ENCODE assay signal across 31 mouse cellular contexts in genomic region chr17:31583185-31583584, GRCm38 (mm10). TPM values are rescaled to one million over a fixed set of nuclear protein-coding genes. Genes with fewer than 3 reads are reported as not detected.
DNase-seq lines count a peak whose midpoint lies in the region; ATAC-seq lines count a peak whose summit lies in the region.
"Had no signal": no experiment of that assay in that cellular context is flagged by ENCODE, and none has a peak within 500 bp of the region (broad histone marks: within the 10 kb centered on the region; RNA-seq: fewer than 3 reads in every experiment).

No protein-coding gene starts in this region.

- no peak for DNase-seq in midbrain, embryonic 14.5 days
- DNase-seq in embryonic facial prominence, embryonic 14.5 days (ENCODE audit: low spot score), result no peak
- DNase-seq in layer of hippocampus, postnatal 25 days (ENCODE audit: extremely low spot score in 1 of 2, low spot score in 1 of 2), result no peak
- no peak for DNase-seq in cerebellum, postnatal 4 days (ENCODE audit: low spot score in 2 of 2)
- DNase-seq: adrenal gland, postnatal 10 days; B cell, adult 2 months; cerebellum, adult 8-10 months; cerebellum, postnatal 25 days; forebrain, postnatal 0 days; gastrocnemius, postnatal 14 days; kidney, adult 2 months; kidney, postnatal 36 days; layer of hippocampus, postnatal 36 days; left cerebral cortex, postnatal 4 days; lung, embryonic 14.5 days; retina, postnatal 1 day; right cerebral cortex, postnatal 14 days; thymus, postnatal 14 days had no signal

- no peak overlapping the region for H3K4me2 ChIP-seq in hindbrain, embryonic 13.5 days
- no peak overlapping the region for H3K4me2 ChIP-seq in hindbrain, embryonic 16.5 days (ENCODE audit: low read length)
- no peak overlapping the region for H3K4me2 ChIP-seq in midbrain, embryonic 15.5 days
- H3K4me2 ChIP-seq in midbrain, embryonic 14.5 days (ENCODE audit: low read length), result no peak overlapping the region
- no peak overlapping the region for H3K4me2 ChIP-seq in embryonic facial prominence, embryonic 14.5 days (ENCODE audit: low read depth, low read length)
- no peak overlapping the region for H3K4me2 ChIP-seq in neural tube, embryonic 13.5 days
- H3K4me2 ChIP-seq: embryonic facial prominence, embryonic 12.5 days; forebrain, embryonic 12.5 days; heart, embryonic 11.5 days; liver, embryonic 15.5 days; lung, embryonic 14.5 days had no signal

- H3K27me3 ChIP-seq in hindbrain, embryonic 13.5 days, result no peaks in the 10 kb centered on the region
- H3K27me3 ChIP-seq in hindbrain, embryonic 16.5 days (replicated peaks; ENCODE audit: control insufficient read depth, insufficient read depth, low read length), result no peaks in the 10 kb centered on the region
- H3K27me3 ChIP-seq in midbrain, embryonic 15.5 days (replicated peaks), result no peaks in the 10 kb centered on the region
- H3K27me3 ChIP-seq in midbrain, embryonic 14.5 days (ENCODE audit: control insufficient read depth, insufficient read depth, low read length), result no peaks in the 10 kb centered on the region
- no peaks in the 10 kb centered on the region for H3K27me3 ChIP-seq in embryonic facial prominence, embryonic 14.5 days (replicated peaks; ENCODE audit: control insufficient read depth, insufficient read depth, low read length)
- H3K27me3 ChIP-seq in neural tube, embryonic 13.5 days, result no peaks in the 10 kb centered on the region
- H3K27me3 ChIP-seq: embryonic facial prominence, embryonic 12.5 days; forebrain, embryonic 12.5 days; liver, embryonic 15.5 days had no signal

- no peaks in the 10 kb centered on the region for H3K9me3 ChIP-seq in hindbrain, embryonic 13.5 days
- no peaks in the 10 kb centered on the region for H3K9me3 ChIP-seq in hindbrain, embryonic 16.5 days (ENCODE audit: control insufficient read depth, low read length)
- no peaks in the 10 kb centered on the region for H3K9me3 ChIP-seq in midbrain, embryonic 15.5 days
- no peaks in the 10 kb centered on the region for H3K9me3 ChIP-seq in midbrain, embryonic 14.5 days (ENCODE audit: control insufficient read depth, low read length)
- H3K9me3 ChIP-seq in embryonic facial prominence, embryonic 14.5 days (ENCODE audit: control insufficient read depth, low read length), result no peaks in the 10 kb centered on the region
- no peaks in the 10 kb centered on the region for H3K9me3 ChIP-seq in neural tube, embryonic 13.5 days
- H3K9me3 ChIP-seq: embryonic facial prominence, embryonic 12.5 days; forebrain, embryonic 12.5 days; liver, embryonic 15.5 days; midbrain, embryonic 10.5 days had no signal

- peak overlapping the region; percentile 44 for H3K27ac ChIP-seq in hindbrain, embryonic 13.5 days
- H3K27ac ChIP-seq in hindbrain, embryonic 16.5 days (ENCODE audit: low read depth, low read length), result no peak overlapping the region
- H3K27ac ChIP-seq in midbrain, embryonic 15.5 days, result 0 out of 2 replicates have a peak overlapping the region, but pooled peaks have one; percentile 10
- no peak overlapping the region; the same call in 1 of the 2 replicates for H3K27ac ChIP-seq in midbrain, embryonic 14.5 days (replicated peaks; ENCODE audit: low read depth, low read length)
- no peak overlapping the region for H3K27ac ChIP-seq in embryonic facial prominence, embryonic 14.5 days (replicated peaks; ENCODE audit: low read depth, low read length)
- H3K27ac ChIP-seq in neural tube, embryonic 13.5 days (replicated peaks), result peak overlapping the region; percentile 65
- H3K27ac ChIP-seq: embryonic facial prominence, embryonic 12.5 days; layer of hippocampus, adult 2 months; liver, embryonic 15.5 days; midbrain, embryonic 10.5 days had no signal

- peaks cover 22% of the 10 kb centered on the region for H3K36me3 ChIP-seq in hindbrain, embryonic 13.5 days
- H3K36me3 ChIP-seq in hindbrain, embryonic 16.5 days (ENCODE audit: control insufficient read depth, insufficient read depth, low read length), result no peaks in the 10 kb centered on the region
- no peaks in the 10 kb centered on the region for H3K36me3 ChIP-seq in midbrain, embryonic 15.5 days (replicated peaks)
- 0 out of 2 replicates have a peak, but pooled peaks cover 3% of the 10 kb centered on the region for H3K36me3 ChIP-seq in midbrain, embryonic 14.5 days (ENCODE audit: control insufficient read depth, insufficient read depth, low read length)
- 0 out of 2 replicates have a peak, but pooled peaks cover 4% of the 10 kb centered on the region for H3K36me3 ChIP-seq in embryonic facial prominence, embryonic 14.5 days (ENCODE audit: control insufficient read depth, insufficient read depth, low read length)
- H3K36me3 ChIP-seq in neural tube, embryonic 13.5 days, result peaks cover 28% of the 10 kb centered on the region

- 80% methylated on average over 3 of the region's 3 CpGs for WGBS in hindbrain, embryonic 13.5 days
- WGBS in hindbrain, embryonic 16.5 days, result 78% methylated on average over 3 of the region's 3 CpGs
- WGBS in midbrain, embryonic 15.5 days, result 71% methylated on average over 3 of the region's 3 CpGs
- WGBS in midbrain, embryonic 14.5 days, result 74% methylated on average over 3 of the region's 3 CpGs
- 76% methylated on average over 3 of the region's 3 CpGs for WGBS in embryonic facial prominence, embryonic 14.5 days
- 8% methylated on average over 3 of the region's 3 CpGs for WGBS in neural tube, embryonic 13.5 days

- no peak overlapping the region for H3K4me3 ChIP-seq in hindbrain, embryonic 13.5 days
- H3K4me3 ChIP-seq in hindbrain, embryonic 16.5 days (ENCODE audit: low read length), result no peak overlapping the region
- no peak overlapping the region for H3K4me3 ChIP-seq in midbrain, embryonic 15.5 days
- H3K4me3 ChIP-seq in midbrain, embryonic 14.5 days (replicated peaks; ENCODE audit: low read depth, low read length), result no peak overlapping the region
- H3K4me3 ChIP-seq in embryonic facial prominence, embryonic 14.5 days (ENCODE audit: low read depth, low read length), result no peak overlapping the region
- H3K4me3 ChIP-seq in neural tube, embryonic 13.5 days, result no peak overlapping the region
- H3K4me3 ChIP-seq: embryonic facial prominence, embryonic 12.5 days; forebrain, embryonic 12.5 days; layer of hippocampus, adult 2 months; liver, embryonic 15.5 days; midbrain, embryonic 10.5 days had no signal

- ATAC-seq in hindbrain, embryonic 13.5 days (ENCODE audit: low FRiP score), result no peak
- no peak for ATAC-seq in hindbrain, embryonic 16.5 days
- ATAC-seq in midbrain, embryonic 15.5 days (replicated peaks), result no peak
- ATAC-seq in midbrain, embryonic 14.5 days (ENCODE audit: low FRiP score, low TSS enrichment), result no peak
- ATAC-seq in embryonic facial prominence, embryonic 14.5 days (ENCODE audit: low read depth), result 0 out of 2 replicates have a peak, but pooled peaks have one; percentile 13
- no peak for ATAC-seq in neural tube, embryonic 13.5 days (ENCODE audit: low read depth)
- ATAC-seq: forebrain, postnatal 0 days had no signal

- H3K4me1 ChIP-seq in hindbrain, embryonic 13.5 days (replicated peaks), result peaks cover 42% of the 10 kb centered on the region
- H3K4me1 ChIP-seq in hindbrain, embryonic 16.5 days (ENCODE audit: control insufficient read depth, insufficient read depth, low read depth, low read length), result peaks cover 11% of the 10 kb centered on the region
- peaks cover 13% of the 10 kb centered on the region; the same call in 1 of the 2 replicates for H3K4me1 ChIP-seq in midbrain, embryonic 15.5 days
- H3K4me1 ChIP-seq in midbrain, embryonic 14.5 days (ENCODE audit: control insufficient read depth, insufficient read depth, low read length), result peaks cover 13% of the 10 kb centered on the region
- H3K4me1 ChIP-seq in embryonic facial prominence, embryonic 14.5 days (ENCODE audit: control insufficient read depth, insufficient read depth, low read length), result no peaks in the 10 kb centered on the region; the same call in 1 of the 2 replicates
- peaks cover 44% of the 10 kb centered on the region for H3K4me1 ChIP-seq in neural tube, embryonic 13.5 days (replicated peaks)

- no peak overlapping the region for H3K9ac ChIP-seq in hindbrain, embryonic 13.5 days
- H3K9ac ChIP-seq in hindbrain, embryonic 16.5 days (ENCODE audit: low read depth, low read length), result no peak overlapping the region
- H3K9ac ChIP-seq in midbrain, embryonic 15.5 days, result no peak overlapping the region
- no peak overlapping the region; the same call in 1 of the 2 replicates for H3K9ac ChIP-seq in midbrain, embryonic 14.5 days (replicated peaks; ENCODE audit: low read length)
- H3K9ac ChIP-seq in embryonic facial prominence, embryonic 14.5 days (ENCODE audit: low read depth, low read length), result no peak overlapping the region
- H3K9ac ChIP-seq in neural tube, embryonic 13.5 days, result peak overlapping the region; percentile 41; the same call in 1 of the 2 replicates
- H3K9ac ChIP-seq: embryonic facial prominence, embryonic 12.5 days; forebrain, embryonic 12.5 days; forebrain, postnatal 0 days; liver, embryonic 15.5 days; lung, embryonic 14.5 days had no signal

RNA-seq across cellular contexts. Expression of gene Pknox1, which starts 18.7 kb away (rescaled TPM):
- polyA plus RNA-seq in hindbrain, embryonic 13.5 days (2015; fragmentation: Nextera tagmentation; extraction: Ambion mirVana), result 42.5 and 48.2 TPM in 2 replicates
- 33.0 and 35.1 TPM in 2 replicates for polyA plus RNA-seq in hindbrain, embryonic 16.5 days (2015; fragmentation: Nextera tagmentation; extraction: Ambion mirVana)
- polyA plus RNA-seq in midbrain, embryonic 15.5 days (2015; fragmentation: Nextera tagmentation; extraction: Ambion mirVana), result 21.0 and 21.6 TPM in 2 replicates
- 21.1 and 26.0 TPM in 2 replicates for polyA plus RNA-seq in midbrain, embryonic 14.5 days (2014; fragmentation: Nextera tagmentation; extraction: Ambion mirVana)
- 31.1 and 31.3 TPM in 2 replicates for polyA plus RNA-seq in embryonic facial prominence, embryonic 14.5 days (2014; fragmentation: Nextera tagmentation; extraction: Ambion mirVana)
- polyA plus RNA-seq in neural tube, embryonic 13.5 days (2015; fragmentation: Nextera tagmentation; extraction: Ambion mirVana), result 48.0 and 52.6 TPM in 2 replicates
- total RNA-seq in layer of hippocampus, postnatal 25 days (2021), result 10 to 100 TPM; 13.0 to 15.8 TPM

RNA-seq across cellular contexts. Expression of gene Cbs, which starts 53.9 kb away (rescaled TPM):
- polyA plus RNA-seq in hindbrain, embryonic 13.5 days (2015; fragmentation: Nextera tagmentation; extraction: Ambion mirVana), result 4.5 and 4.6 TPM in 2 replicates
- polyA plus RNA-seq in hindbrain, embryonic 16.5 days (2015; fragmentation: Nextera tagmentation; extraction: Ambion mirVana), result 12.4 and 17.1 TPM in 2 replicates
- 5.2 and 5.9 TPM in 2 replicates for polyA plus RNA-seq in midbrain, embryonic 15.5 days (2015; fragmentation: Nextera tagmentation; extraction: Ambion mirVana)
- 4.9 and 5.5 TPM in 2 replicates for polyA plus RNA-seq in midbrain, embryonic 14.5 days (2014; fragmentation: Nextera tagmentation; extraction: Ambion mirVana)
- 3.9 and 4.8 TPM in 2 replicates for polyA plus RNA-seq in embryonic facial prominence, embryonic 14.5 days (2014; fragmentation: Nextera tagmentation; extraction: Ambion mirVana)
- polyA plus RNA-seq in neural tube, embryonic 13.5 days (2015; fragmentation: Nextera tagmentation; extraction: Ambion mirVana), result 6.9 and 8.3 TPM in 2 replicates
- 10 to 100 TPM; 56.3 to 58.1 TPM for total RNA-seq in layer of hippocampus, postnatal 25 days (2021)
- total RNA-seq: hematopoietic stem cell, adult 5-6 weeks; megakaryocyte progenitor cell, adult 5-6 weeks; monocyte, adult 5-6 weeks had no signal

Comparison
In these comparisons a context has a peak if more than half of its experiments do, and no peak if none do; other contexts are left out.
1. H3K27ac ChIP-seq: peak in hindbrain, embryonic 13.5 days (single experiment), midbrain, embryonic 15.5 days (single experiment) and neural tube, embryonic 13.5 days (single experiment); none in hindbrain, embryonic 16.5 days (single experiment), midbrain, embryonic 14.5 days (single experiment) and embryonic facial prominence, embryonic 14.5 days (single experiment).